Mouse (Mus musculus) lung, postnatal 0 days (tissue): ENCODE measurements at regions not wholly inside any gene's neighbourhood (a gene's known extent, or its start where the extent isn't known, plus 50 kb on each side); places are given as distances from the start of the nearest gene placed in this dataset.

Experiments used
- CTCF ChIP-seq: IDR thresholded peaks from 2 replicates; pipeline ENCODE4 v1.5.1; 2016; ENCODE audit warnings: antibody characterized with exemption, mild to moderate bottlenecking
- EP300 ChIP-seq: IDR thresholded peaks from 2 replicates; pipeline ENCODE4 v1.6.1; 2016; ENCODE audit warnings: antibody characterized with exemption, mild to moderate bottlenecking, control low read depth

DNA sequence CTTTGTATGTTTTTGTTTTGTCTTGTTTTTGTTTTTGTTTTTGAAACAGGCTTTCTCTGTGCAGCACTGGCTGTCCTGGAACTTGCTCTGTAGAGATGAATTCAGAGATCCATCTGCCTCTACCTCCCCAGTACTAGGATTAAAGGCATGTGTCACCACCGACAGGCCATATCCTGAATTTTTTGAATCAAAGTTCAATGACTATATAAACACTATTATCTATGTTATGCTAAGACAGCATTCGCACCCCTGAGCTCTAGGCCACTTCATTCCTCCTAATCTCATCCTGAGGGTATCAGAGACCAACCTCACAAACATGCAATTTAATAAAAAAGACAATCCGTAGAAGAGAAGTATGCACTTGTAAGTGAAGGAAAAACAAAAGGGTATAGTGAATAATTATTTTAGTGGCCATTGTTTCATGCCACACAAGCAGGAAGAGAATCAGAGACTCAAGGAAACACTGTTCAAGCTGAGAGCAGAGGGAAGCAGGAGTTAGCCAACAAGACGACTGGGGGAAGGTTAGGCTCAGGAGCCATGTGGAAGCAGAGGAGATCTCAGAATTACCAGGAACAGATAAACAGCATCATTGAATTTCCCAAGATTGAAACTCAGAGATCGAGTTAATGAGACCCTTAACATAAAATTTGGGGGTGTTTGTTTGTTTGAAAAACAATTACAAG, 101.2 kb upstream of the Cited2 start:
- no peak for TF ChIP-seq CTCF
- no peak for TF ChIP-seq EP300
